Mouse (Mus musculus) v-Abl transformed pro-B cells (cell line): ENCODE data around the gene Shbg.

Experiments
- in situ Hi-C, 2 experiments: fragments of 400-800 bp; cut with MboI; formaldehyde crosslinking; loops; one replicate each; pipeline ENCODE4 v1.15.1; 2025; ENCODE audit not compliant: unreplicated experiment in 2 of 2

The Shbg gene

GRCm38 (mm10) chr11:69632284-69633089, 14.8 kb upstream of the Shbg start, which contains the start of gene Fxr2:
Fxr2 (plus strand) TSS chr11:69632990.
- in situ Hi-C loops: loop anchor here in 1 of 2 experiments (10.0 kb wide), 1 partner anchor 122 kb away; the partner anchor contains the start of gene Polr2a

GRCm38 (mm10) chr11:69629802-69630201, 12.1 kb upstream of the Shbg start:
- in situ Hi-C loops: loop anchor here in 1 of 2 experiments (10.0 kb wide), 2 partner anchors 125 to 245 kb away; partner anchors contain the start of genes Polr2a and Tmem95

- in situ Hi-C loops: loop anchor here in 1 of 2 experiments (10.0 kb wide), 1 partner anchor 247 kb away; the partner anchor contains the start of gene Tmem95
Observed at GRCm38 (mm10) chr11:69628286-69628685, 10.6 kb upstream of the Shbg start.

- in situ Hi-C loops: loop anchor here in 1 of 2 experiments (5.0 to 10.0 kb wide), 2 partner anchors 92 to 250 kb away; partner anchors contain the start of gene Tmem95
Observed at GRCm38 (mm10) chr11:69624339-69624738, 6.6 kb upstream of the Shbg start.

GRCm38 (mm10) chr11:69623006-69623405, 5.3 kb upstream of the Shbg start:
- in situ Hi-C loops: loop anchor here in 1 of 2 experiments (5.0 to 10.0 kb wide), 2 partner anchors 91 to 252 kb away; partner anchors contain the start of gene Tmem95

GRCm38 (mm10) chr11:69622406-69622805, 4.7 kb upstream of the Shbg start:
- in situ Hi-C loops: loop anchor here in 1 of 2 experiments (5.0 to 10.0 kb wide), 2 partner anchors 90 to 252 kb away; partner anchors contain the start of gene Tmem95

- in situ Hi-C loops: loop anchor here in 1 of 2 experiments (5.0 to 10.0 kb wide), 2 partner anchors 89 to 253 kb away; partner anchors contain the start of gene Tmem95
Observed at GRCm38 (mm10) chr11:69621571-69622268, 4.0 kb upstream of the Shbg start, which contains the start of gene Sat2. Sat2 (plus strand) TSS chr11:69622024.

GRCm38 (mm10) chr11:69620394-69621081, 2.8 kb upstream of the Shbg start:
- in situ Hi-C loops: loop anchor here in 1 of 2 experiments (5.0 to 10.0 kb wide), 2 partner anchors 88 to 254 kb away; partner anchors contain the start of gene Tmem95

- in situ Hi-C loops: no loop called here
Observed at GRCm38 (mm10) chr11:69616781-69617180, 924 bp downstream of the Shbg start.

- in situ Hi-C loops: loop anchor here (5.0 kb wide), 1 partner anchor 37 kb away; no protein-coding TSS in a partner anchor
Observed at GRCm38 (mm10) chr11:69614257-69614588, 3.5 kb downstream of the Shbg start.

- in situ Hi-C loops: loop anchor here (5.0 kb wide), 1 partner anchor 36 kb away; no protein-coding TSS in a partner anchor
Observed at GRCm38 (mm10) chr11:69613553-69614256, 4.0 kb downstream of the Shbg start.

GRCm38 (mm10) chr11:69610899-69611298, 6.8 kb downstream of the Shbg start:
- in situ Hi-C loops: loop anchor here (5.0 kb wide), 1 partner anchor 34 kb away; no protein-coding TSS in a partner anchor

- in situ Hi-C loops: no loop called here
Observed at GRCm38 (mm10) chr11:69609416-69609815, 8.3 kb downstream of the Shbg start.

GRCm38 (mm10) chr11:69608525-69608924, 9.2 kb downstream of the Shbg start:
- in situ Hi-C loops: no loop called here

GRCm38 (mm10) chr11:69606832-69607231, 10.9 kb downstream of the Shbg start:
- in situ Hi-C loops: no loop called here

GRCm38 (mm10) chr11:69606491-69606795, 11.3 kb downstream of the Shbg start:
- in situ Hi-C loops: no loop called here

GRCm38 (mm10) chr11:69605726-69606490, 11.8 kb downstream of the Shbg start, which contains the start of gene Atp1b2:
Atp1b2 (minus strand) TSS chr11:69605942.
- in situ Hi-C loops: no loop called here

- in situ Hi-C loops: no loop called here
Observed at GRCm38 (mm10) chr11:69604795-69605664, 12.7 kb downstream of the Shbg start.
